Mouse (Mus musculus) thymus, adult 2 months (tissue): ENCODE results near the gene Ascl1.

Experiments used
- CTCF ChIP-seq: fragments of 200-500 bp; IDR thresholded peaks from 2 replicates; pipeline ENCODE4 v1.5.1; 2012; ENCODE audit warnings: mild to moderate bottlenecking, control low read depth, low read length, moderate library complexity, borderline replicate concordance; ENCODE audit not compliant: control insufficient read depth, poor library complexity, insufficient read depth; ENCODE audit errors: extremely low read depth
- POLR2A ChIP-seq: fragments of 200-500 bp; IDR thresholded peaks from 2 replicates; pipeline ENCODE4 v1.6.1; 2012; ENCODE audit warnings: mild to moderate bottlenecking, low read length, control low read depth, moderate library complexity; ENCODE audit not compliant: control insufficient read depth, poor library complexity, insufficient read depth; ENCODE audit errors: extremely low read depth

GRCm38 (mm10) chr10:87508581-87508980 lies 15.1 kb upstream of the Ascl1 start:
- TF ChIP-seq CTCF (no peak), POLR2A (no peak)
